Mouse (Mus musculus) brain, embryonic 14.5 days (tissue): Measurements from ENCODE around the gene Olfr320.

Experiments used
- CTCF ChIP-seq: fragments of 200-500 bp; IDR thresholded peaks from 2 replicates; pipeline ENCODE4 v1.5.1; 2012; ENCODE audit warnings: inconsistent platforms, mild to moderate bottlenecking, moderate library complexity, borderline replicate concordance; ENCODE audit not compliant: insufficient read depth, insufficient read length; ENCODE audit errors: extremely low read depth
- POLR2A ChIP-seq: fragments of 200-500 bp; IDR thresholded peaks from 2 replicates; pipeline ENCODE4 v1.6.1; 2012; ENCODE audit warnings: mild to moderate bottlenecking, inconsistent platforms, borderline replicate concordance; ENCODE audit not compliant: poor library complexity, insufficient read depth, insufficient read length, severe bottlenecking; ENCODE audit errors: extremely low read depth

GRCm38 (mm10) chr11:58658596-58658995, 22.3 kb upstream of the Olfr320 start, which contains the start of gene Olfr322:
- no peak for TF ChIP-seq POLR2A
- no peak for TF ChIP-seq CTCF
